Mouse (Mus musculus) cerebellum, adult 9-10 months (tissue): Measurements from ENCODE around the gene Rxra.
A peak's percentile ranks its signal among the peaks of the same experiment; 100 is the strongest.

Experiments
- DNase-seq: peaks from one replicate; pipeline ENCODE4 v3.0.0; 2022

Rxra gene

DNA sequence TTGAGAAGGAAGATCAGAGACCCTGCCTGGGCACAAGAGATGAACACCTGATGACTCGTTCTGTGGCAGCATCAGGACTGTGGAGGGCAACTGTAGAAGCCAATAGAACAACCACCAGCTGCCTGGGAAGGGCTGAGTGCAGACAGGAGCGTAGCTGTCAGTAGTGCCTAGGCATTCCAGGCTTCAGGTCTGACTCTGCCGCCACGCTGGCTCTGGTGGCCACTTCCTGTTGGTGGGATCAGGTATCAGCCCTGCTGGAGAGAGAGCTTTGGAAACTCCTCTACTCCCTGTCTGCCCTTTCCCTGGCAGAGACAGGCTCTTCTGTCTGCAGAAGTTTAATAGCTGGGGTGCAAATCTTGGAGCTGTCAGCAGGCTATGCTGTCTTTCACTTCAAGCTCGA is 93.5 kb downstream of the Rxra start:
- DNase-seq = no peak

DNA sequence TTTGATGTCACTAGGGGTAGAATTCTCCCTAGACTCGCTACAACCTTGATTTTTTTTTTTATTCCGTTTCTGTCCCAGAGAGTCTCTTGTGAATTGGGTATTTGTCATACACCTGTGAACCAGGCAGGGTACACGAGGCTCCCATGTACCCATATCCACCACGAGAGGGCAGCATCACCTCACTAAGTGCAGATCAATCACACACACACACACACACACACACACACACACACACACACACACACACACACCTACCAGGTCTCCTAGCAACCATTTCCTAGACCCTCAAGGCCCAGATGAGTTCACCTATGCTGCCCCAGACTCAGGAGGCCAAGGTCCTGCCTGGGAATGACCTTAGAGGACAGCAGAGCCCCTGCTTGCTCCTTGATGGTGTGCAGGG is 94.0 kb downstream of the Rxra start:
- DNase-seq = peak; percentile 57

GRCm38 (mm10) chr2:27771936-27772335 is 95.7 kb downstream of the Rxra start:
- peak; percentile 66 for DNase-seq

GRCm38 (mm10) chr2:27772841-27773388 is 96.7 kb downstream of the Rxra start:
- no peak for DNase-seq

- DNase-seq = no peak
Observed at GRCm38 (mm10) chr2:27773980-27774730, 97.9 kb downstream of the Rxra start.

GRCm38 (mm10) chr2:27775006-27775405 is 98.8 kb downstream of the Rxra start:
- no peak for DNase-seq

GRCm38 (mm10) chr2:27775625-27776024 is 99.4 kb downstream of the Rxra start:
- DNase-seq = no peak

GRCm38 (mm10) chr2:27777756-27778155 is 101.5 kb downstream of the Rxra start:
- no peak for DNase-seq

GRCm38 (mm10) chr2:27778289-27778688 is 102.0 kb downstream of the Rxra start:
- no peak for DNase-seq

- DNase-seq = no peak
Observed at GRCm38 (mm10) chr2:27779291-27779866, 103.1 kb downstream of the Rxra start.

DNA sequence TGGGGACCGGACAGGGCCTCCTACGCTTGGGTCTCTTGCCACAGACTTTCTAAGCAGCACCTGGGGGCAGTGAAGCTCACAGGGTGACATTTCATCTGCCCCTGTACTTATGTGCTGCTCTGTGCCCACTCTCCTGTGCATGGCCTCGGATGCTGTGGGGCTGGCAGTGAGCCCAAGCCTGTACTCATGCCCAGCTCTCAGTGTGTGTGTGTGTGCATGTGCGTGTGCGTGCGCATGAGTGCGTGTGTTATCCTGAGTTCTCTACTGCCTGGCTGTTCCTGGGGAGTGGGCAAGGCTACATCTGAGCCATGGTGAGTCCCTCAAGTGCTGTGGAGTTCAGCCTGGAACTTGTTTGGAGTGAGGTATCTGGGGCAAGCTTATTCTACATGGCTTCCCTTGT is 103.9 kb downstream of the Rxra start:
- no peak for DNase-seq

DNA sequence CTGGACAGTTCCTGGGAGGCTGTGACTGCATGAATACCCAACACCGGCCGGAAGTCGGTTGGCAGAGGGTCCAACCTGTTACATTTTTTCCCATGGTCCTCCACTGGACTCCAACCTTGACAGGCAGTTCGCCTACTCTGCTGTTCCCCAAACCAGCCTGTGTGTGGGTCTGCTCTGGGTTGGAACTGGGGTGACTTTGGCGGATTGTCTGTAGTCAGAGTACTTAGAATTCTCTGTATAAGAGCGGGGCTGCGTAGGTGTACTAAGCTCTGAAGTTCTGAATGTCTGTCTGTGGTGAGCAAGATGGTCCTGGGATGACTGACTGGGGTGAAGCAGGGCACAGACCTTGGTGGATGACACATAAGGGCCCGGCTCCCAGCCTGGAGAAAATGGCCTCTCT is 109.1 kb downstream of the Rxra start:
- no peak for DNase-seq

DNA sequence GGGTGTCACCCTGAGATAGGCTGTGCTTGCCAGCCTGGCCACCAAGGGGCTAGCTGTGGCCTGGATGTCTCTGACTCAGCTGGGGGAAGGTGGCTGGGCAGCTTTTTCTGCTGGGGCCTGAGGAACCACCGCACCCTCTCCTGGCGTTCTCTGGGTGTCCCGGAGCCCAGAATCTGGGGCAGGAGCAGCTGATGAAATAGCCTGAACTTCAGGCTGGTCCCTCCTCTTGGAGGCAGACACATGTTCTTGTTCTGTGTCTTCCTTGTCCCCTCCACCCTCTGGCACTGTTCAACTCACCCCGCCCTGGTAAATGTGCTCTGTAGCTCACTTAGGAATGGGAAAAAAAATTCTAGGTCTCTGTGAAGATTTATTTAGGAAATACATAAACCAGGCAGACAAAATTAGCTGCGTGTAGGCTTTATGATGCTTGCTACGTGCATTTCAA is 109.8 kb downstream of the Rxra start:
- no peak for DNase-seq

GRCm38 (mm10) chr2:27791571-27791970 is 115.3 kb downstream of the Rxra start:
- no peak for DNase-seq

- no peak for DNase-seq
Observed at GRCm38 (mm10) chr2:27799018-27799417, 122.8 kb downstream of the Rxra start.

- no peak for DNase-seq
Observed at GRCm38 (mm10) chr2:27801041-27801440, 124.8 kb downstream of the Rxra start.

DNA sequence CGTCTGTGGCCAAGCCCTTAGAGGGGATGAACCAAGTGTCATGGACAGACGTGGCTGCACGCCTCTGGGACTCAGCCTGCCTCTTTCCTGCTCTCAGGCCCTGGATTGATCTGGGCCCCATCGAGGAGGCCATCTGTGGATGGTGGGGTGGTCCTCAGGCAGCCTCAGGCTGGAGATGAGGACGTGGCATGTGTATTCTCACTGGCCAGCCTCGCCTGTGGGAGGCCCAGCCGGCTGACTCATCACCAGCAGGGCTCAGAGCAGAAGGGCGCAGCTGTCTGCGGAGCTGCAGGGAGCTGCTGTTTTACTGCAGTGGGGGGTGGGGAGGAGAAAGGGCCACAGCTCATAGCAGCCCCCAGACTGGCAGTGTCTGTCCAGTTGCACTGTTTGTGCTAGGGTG is 126.3 kb downstream of the Rxra start:
- no peak for DNase-seq

- DNase-seq = no peak
Observed at GRCm38 (mm10) chr2:27806691-27807090, 130.5 kb downstream of the Rxra start.

- no peak for DNase-seq
Observed at GRCm38 (mm10) chr2:27807684-27808083, 131.4 kb downstream of the Rxra start.

GRCm38 (mm10) chr2:27809897-27810296 is 133.7 kb downstream of the Rxra start:
- DNase-seq = no peak
